Mouse (Mus musculus) limb, embryonic 10.5 days (tissue): ENCODE results near the gene Pex12. TPM values are rescaled to one million over a fixed set of nuclear protein-coding genes. Genes with fewer than 3 reads are reported as not detected.

Experiments used
- DNase-seq: peaks from one replicate; pipeline ENCODE4 v3.0.0-alpha.2; 2017; ENCODE audit warnings: low spot score
- H3K27ac ChIP-seq: fragments of 300-500 bp; sonication (generic); 2 replicates; pipeline ENCODE4 v1.5.1; 2016; ENCODE audit warnings: mild to moderate bottlenecking
- H3K27me3 ChIP-seq: fragments of 300-500 bp; sonication (generic); 2 replicates; pipeline ENCODE4 v1.6.1; 2016; ENCODE audit warnings: low read depth, mild to moderate bottlenecking; ENCODE audit not compliant: poor library complexity, severe bottlenecking
- H3K36me3 ChIP-seq: fragments of 300-500 bp; sonication (generic); 2 replicates; pipeline ENCODE4 v1.6.1; 2016; ENCODE audit warnings: mild to moderate bottlenecking, moderate library complexity
- H3K4me1 ChIP-seq: fragments of 300-500 bp; sonication (generic); 2 replicates; pipeline ENCODE4 v1.6.1; 2016
- H3K4me3 ChIP-seq: fragments of 300-500 bp; sonication (generic); 2 replicates; pipeline ENCODE4 v1.5.1; 2016; ENCODE audit warnings: mild to moderate bottlenecking, moderate library complexity
- H3K9me3 ChIP-seq: fragments of 300-500 bp; sonication (generic); replicated peaks from 2 replicates; pipeline ENCODE4 v1.6.1; 2016; ENCODE audit warnings: mild to moderate bottlenecking
- WGBS: fragments of 180-500 bp; shearing (Covaris S2); methylation state at CpG from one replicate; pipeline ENCODE4 v1.1.7; 2016; 5-methylcytosine and 5-hydroxymethylcytosine counted together
- polyA plus RNA-seq: library from polyadenylated mRNA; unstranded; fragments of >200 nt; fragmentation: Nextera tagmentation; extraction: Ambion mirVana; gene quantifications from 2 replicates; pipeline ENCODE4 v1.2.1, GENCODE M21; 2016

The Pex12 gene
- polyA plus RNA-seq, 1 experiment from 2014 or later, result 13.0 TPM

DNA sequence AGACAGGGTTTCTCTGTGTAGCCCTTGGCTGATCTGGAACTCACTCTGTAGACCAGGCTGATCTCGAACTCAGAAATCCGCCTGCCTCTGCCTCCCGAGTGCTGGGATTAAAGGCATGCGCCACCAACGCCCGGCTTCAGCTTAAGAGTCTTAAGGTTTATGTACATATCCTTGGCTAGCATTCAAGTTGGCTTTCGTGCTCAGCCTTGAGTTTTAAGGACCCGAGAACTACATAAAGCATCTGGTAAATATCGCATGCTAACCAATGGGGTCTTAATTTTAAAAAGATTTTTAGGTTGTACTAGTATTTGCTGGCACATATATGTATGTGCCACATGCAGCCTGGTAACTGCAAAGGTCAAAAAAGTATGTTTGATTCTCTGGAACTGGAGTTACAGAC, 2.7 kb downstream of the Pex12 start:
- WGBS, result 94% methylated on average over 9 of the region's 9 CpGs
- DNase-seq, result no peak
- peaks cover 35% of the 10 kb centered on the region for H3K4me1 ChIP-seq
- H3K27me3 ChIP-seq, result no peaks in the 10 kb centered on the region
- H3K9me3 ChIP-seq, result no peaks in the 10 kb centered on the region
- H3K4me3 ChIP-seq, result peak overlapping the region; percentile 85; the same call in 1 of the 2 replicates
- no peak overlapping the region for H3K27ac ChIP-seq
- H3K36me3 ChIP-seq, result peaks cover 34% of the 10 kb centered on the region

- Histone ChIP-seq H3K4me1 (peaks cover 29% of the 10 kb centered on the region), H3K27me3 (no peaks in the 10 kb centered on the region), H3K27ac (peak within 1 kb of the TSS; percentile 90), H3K36me3 (peaks cover 44% of the 10 kb centered on the region), H3K4me3 (peak within 1 kb of the TSS; percentile 85), H3K9me3 (no peaks in the 10 kb centered on the region)
- DNase-seq, result peak; percentile 95
- 2% methylated on average over 56 of the region's 56 CpGs for WGBS
Observed at GRCm38 (mm10) chr11:83298225-83299195, 3.9 kb downstream of the Pex12 start, which contains the start of gene Ap2b1. TSS of gene Ap2b1 (plus strand) at chr11:83299024.

DNA sequence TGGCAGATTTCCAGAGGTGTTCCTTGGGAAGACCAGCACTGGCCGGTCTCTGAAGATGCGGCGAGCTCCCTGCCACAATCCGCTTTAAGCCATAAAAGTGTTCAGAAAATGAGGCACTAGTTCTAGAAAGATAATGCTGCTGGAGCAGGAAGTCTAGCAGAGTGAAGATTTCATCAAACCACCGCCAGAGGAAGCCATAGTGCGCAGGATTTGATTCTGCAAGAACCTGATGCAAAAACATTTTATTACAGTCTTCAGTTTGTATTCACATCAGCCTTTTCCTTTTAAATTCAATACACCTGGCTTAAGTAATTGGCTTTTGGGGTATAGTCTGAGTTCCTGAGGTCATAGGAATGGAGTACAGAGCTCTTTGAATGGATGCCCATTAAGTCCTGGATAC, 4.6 kb downstream of the Pex12 start:
- 73% methylated on average over 6 of the region's 6 CpGs for WGBS
- H3K27ac ChIP-seq, result peak overlapping the region; percentile 90; the same call in 1 of the 2 replicates

GRCm38 (mm10) chr11:83294133-83294532, 8.3 kb downstream of the Pex12 start:
- Histone ChIP-seq H3K4me3 (no peak overlapping the region), H3K4me1 (peaks cover 40% of the 10 kb centered on the region), H3K36me3 (peaks cover 41% of the 10 kb centered on the region), H3K9me3 (no peaks in the 10 kb centered on the region), H3K27ac (no peak overlapping the region), H3K27me3 (no peaks in the 10 kb centered on the region)
- no peak for DNase-seq
- whole genome bisulfite sequencing, result 92% methylated on average over 2 of the region's 2 CpGs

More for the DNA sequence above, 4.6 kb downstream of the Pex12 start:
- peaks cover 30% of the 10 kb centered on the region for H3K4me1 ChIP-seq
- no peak for DNase-seq
- H3K4me3 ChIP-seq, result peak overlapping the region; percentile 85
- H3K36me3 ChIP-seq, result peaks cover 44% of the 10 kb centered on the region
- no peaks in the 10 kb centered on the region for H3K27me3 ChIP-seq
- no peaks in the 10 kb centered on the region for H3K9me3 ChIP-seq

GRCm38 (mm10) chr11:83293182-83293581, 9.2 kb downstream of the Pex12 start:
- no peaks in the 10 kb centered on the region for H3K9me3 ChIP-seq
- peak overlapping the region; percentile 69 for H3K4me3 ChIP-seq
- peaks cover 36% of the 10 kb centered on the region for H3K4me1 ChIP-seq
- no peaks in the 10 kb centered on the region for H3K27me3 ChIP-seq
- no peak overlapping the region for H3K27ac ChIP-seq
- DNase-seq, result no peak
- H3K36me3 ChIP-seq, result peaks cover 41% of the 10 kb centered on the region
- 88% methylated on average over 1 of the region's 1 CpGs for WGBS

GRCm38 (mm10) chr11:83292251-83292587, 10.2 kb downstream of the Pex12 start:
- peaks cover 35% of the 10 kb centered on the region for H3K36me3 ChIP-seq
- H3K27me3 ChIP-seq, result no peaks in the 10 kb centered on the region
- peaks cover 26% of the 10 kb centered on the region for H3K4me1 ChIP-seq
- no peaks in the 10 kb centered on the region for H3K9me3 ChIP-seq
- peak overlapping the region; percentile 93 for H3K27ac ChIP-seq
- WGBS, result 2% methylated on average over 5 of the region's 5 CpGs
- H3K4me3 ChIP-seq, result peak overlapping the region; percentile 69
- DNase-seq, result peak; percentile 34

- Histone ChIP-seq H3K4me1 (peaks cover 26% of the 10 kb centered on the region), H3K9me3 (no peaks in the 10 kb centered on the region), H3K27me3 (no peaks in the 10 kb centered on the region), H3K27ac (peak overlapping the region; percentile 93), H3K36me3 (peaks cover 29% of the 10 kb centered on the region), H3K4me3 (peak overlapping the region; percentile 69)
- WGBS, result under 1% methylated on average over 38 of the region's 38 CpGs
- peak; percentile 92 for DNase-seq
Observed at GRCm38 (mm10) chr11:83291375-83292250, 10.8 kb downstream of the Pex12 start.

GRCm38 (mm10) chr11:83289633-83290032, 12.8 kb downstream of the Pex12 start:
- peaks cover 26% of the 10 kb centered on the region for H3K4me1 ChIP-seq
- no peak overlapping the region for H3K27ac ChIP-seq
- peaks cover 9% of the 10 kb centered on the region for H3K36me3 ChIP-seq
- 82% methylated on average over 2 of the region's 2 CpGs for WGBS
- H3K27me3 ChIP-seq, result no peaks in the 10 kb centered on the region
- no peak for DNase-seq
- no peak overlapping the region for H3K4me3 ChIP-seq
- no peaks in the 10 kb centered on the region for H3K9me3 ChIP-seq

- Histone ChIP-seq H3K4me3 (no peak overlapping the region), H3K9me3 (no peaks in the 10 kb centered on the region), H3K36me3 (peaks cover 3% of the 10 kb centered on the region), H3K27ac (no peak overlapping the region), H3K27me3 (no peaks in the 10 kb centered on the region), H3K4me1 (peaks cover 24% of the 10 kb centered on the region)
- WGBS, result 93% methylated on average over 5 of the region's 5 CpGs
- no peak for DNase-seq
Observed at GRCm38 (mm10) chr11:83289036-83289435, 13.3 kb downstream of the Pex12 start.

GRCm38 (mm10) chr11:83286566-83286965, 15.8 kb downstream of the Pex12 start, which contains the start of gene Slfn14:
TSS of gene Slfn14 (minus strand) at chr11:83286726.
- WGBS, result 83% methylated on average over 1 of the region's 1 CpGs
- no peaks in the 10 kb centered on the region for H3K27me3 ChIP-seq
- peaks cover 7% of the 10 kb centered on the region for H3K4me1 ChIP-seq
- H3K36me3 ChIP-seq, result no peaks in the 10 kb centered on the region
- H3K27ac ChIP-seq, result no peak within 1 kb of the TSS
- no peak for DNase-seq
- no peaks in the 10 kb centered on the region for H3K9me3 ChIP-seq
- H3K4me3 ChIP-seq, result no peak within 1 kb of the TSS

- Histone ChIP-seq H3K9me3 (no peaks in the 10 kb centered on the region), H3K27ac (no peak overlapping the region), H3K27me3 (no peaks in the 10 kb centered on the region), H3K36me3 (no peaks in the 10 kb centered on the region), H3K4me1 (peaks cover 3% of the 10 kb centered on the region; the same call in 1 of the 2 replicates), H3K4me3 (no peak overlapping the region)
- 89% methylated on average over 4 of the region's 4 CpGs for WGBS
- DNase-seq, result no peak
Observed at GRCm38 (mm10) chr11:83285627-83286026, 16.8 kb downstream of the Pex12 start.

DNA sequence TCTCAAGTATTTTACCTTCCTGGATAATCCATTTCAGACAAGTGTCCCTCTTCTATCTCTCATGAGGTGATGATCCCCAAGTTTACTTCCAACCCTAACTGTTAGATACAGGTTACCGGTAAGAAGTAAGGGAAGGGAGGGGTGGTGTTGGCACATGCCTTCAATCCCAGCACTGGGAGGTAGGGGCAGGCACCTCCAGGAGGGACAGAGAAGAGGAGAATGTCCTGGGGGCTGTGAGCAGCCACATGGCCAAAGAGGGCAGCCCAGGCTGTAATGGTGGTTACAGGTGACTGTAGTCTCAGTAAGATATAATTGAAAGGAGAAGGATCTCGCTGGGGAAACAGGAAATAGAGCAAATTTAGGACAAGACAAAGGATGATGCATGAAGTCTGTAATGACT, 20.3 kb downstream of the Pex12 start:
- Histone ChIP-seq H3K27me3 (no peaks in the 10 kb centered on the region), H3K4me1 (no peaks in the 10 kb centered on the region), H3K9me3 (no peaks in the 10 kb centered on the region), H3K36me3 (no peaks in the 10 kb centered on the region), H3K27ac (no peak overlapping the region), H3K4me3 (no peak overlapping the region)
- no peak for DNase-seq
- 49% methylated on average over 2 of the region's 2 CpGs for WGBS
